ENCODE assay signal across 26 mouse cellular contexts in genomic region chr7:130244545-130244944, GRCm38 (mm10).
DNase-seq lines count a peak whose midpoint lies in the region; ATAC-seq and TF ChIP-seq lines count a peak whose summit lies in the region.
"Had no signal": no experiment of that assay in that cellular context is flagged by ENCODE, and none has a peak within 500 bp of the region (broad histone marks: within the 10 kb centered on the region; RNA-seq: fewer than 3 reads in every experiment).

No protein-coding gene starts in this region.

- peak overlapping the region; percentile 53; the same call in 1 of the 2 replicates for H3K27ac ChIP-seq in hindbrain, embryonic 10.5 days
- H3K27ac ChIP-seq in hindbrain, embryonic 16.5 days (ENCODE audit: low read depth, low read length) = no peak overlapping the region
- peak overlapping the region; percentile 52; the same call in 1 of the 2 replicates for H3K27ac ChIP-seq in lung, embryonic 14.5 days (ENCODE audit: low read depth)
- H3K27ac ChIP-seq in cortical plate, adult 2 months (ENCODE audit: insufficient read depth, low read length) = peak overlapping the region; percentile 49; the same call in 1 of the 2 replicates
- H3K27ac ChIP-seq in stomach, embryonic 16.5 days (ENCODE audit: low read length) = peak overlapping the region; percentile 36; the same call in 1 of the 2 replicates
- H3K27ac ChIP-seq: embryonic facial prominence, embryonic 12.5 days; forebrain, embryonic 12.5 days; heart, embryonic 13.5 days; hindbrain, embryonic 15.5 days; left cerebral cortex, adult 2 months; liver, embryonic 15.5 days; stomach, embryonic 15.5 days had no signal

- no peak for DNase-seq in hindbrain, embryonic 10.5 days (ENCODE audit: low spot score)
- peak; percentile 77 for DNase-seq in lung, embryonic 14.5 days
- no peak for DNase-seq in lung, postnatal 10 days
- DNase-seq in left cerebral cortex, postnatal 25 days (ENCODE audit: low spot score in 2 of 2) = no peak
- DNase-seq: adrenal gland, adult 8-10 months; cerebellum, postnatal 25 days; forebrain, postnatal 0 days; heart, postnatal 10 days; kidney, adult 8-10 months; kidney, postnatal 10 days; midbrain, embryonic 14.5 days; retina, postnatal 1 day; right cerebral cortex, postnatal 14 days; thymus, adult 18-20 months; thymus, postnatal 25 days had no signal

- no peak for TF ChIP-seq CTCF in lung, embryonic 14.5 days (IDR thresholded peaks at IDR 0.05; ENCODE audit: low read depth)
- no peak for TF ChIP-seq CTCF in cortical plate, adult 2 months (IDR thresholded peaks at IDR 0.05; ENCODE audit: extremely low read depth, insufficient read depth, low read length)

- H3K4me1 ChIP-seq in hindbrain, embryonic 10.5 days (replicated peaks) = peaks cover 76% of the 10 kb centered on the region
- peaks cover 9% of the 10 kb centered on the region for H3K4me1 ChIP-seq in hindbrain, embryonic 16.5 days (ENCODE audit: control insufficient read depth, insufficient read depth, low read depth, low read length)
- H3K4me1 ChIP-seq in lung, embryonic 14.5 days (ENCODE audit: insufficient read depth) = peaks cover 38% of the 10 kb centered on the region
- no peaks in the 10 kb centered on the region for H3K4me1 ChIP-seq in cortical plate, adult 2 months (ENCODE audit: control insufficient read depth, insufficient read depth, low read length)
- peaks cover 62% of the 10 kb centered on the region for H3K4me1 ChIP-seq in stomach, embryonic 16.5 days (ENCODE audit: control insufficient read depth, insufficient read depth, low read length)

- H3K27me3 ChIP-seq in hindbrain, embryonic 10.5 days (ENCODE audit: insufficient read depth, poor library complexity, severe bottlenecking) = no peaks in the 10 kb centered on the region
- H3K27me3 ChIP-seq in hindbrain, embryonic 16.5 days (replicated peaks; ENCODE audit: control insufficient read depth, insufficient read depth, low read length) = no peaks in the 10 kb centered on the region
- no peaks in the 10 kb centered on the region for H3K27me3 ChIP-seq in lung, embryonic 14.5 days (ENCODE audit: insufficient read depth, low read length)
- H3K27me3 ChIP-seq in stomach, embryonic 16.5 days (ENCODE audit: control insufficient read depth, insufficient read depth, low read length) = no peaks in the 10 kb centered on the region
- H3K27me3 ChIP-seq: embryonic facial prominence, embryonic 12.5 days; heart, embryonic 13.5 days; hindbrain, embryonic 15.5 days; liver, embryonic 15.5 days; stomach, embryonic 15.5 days had no signal

- TF ChIP-seq POLR2A in cortical plate, adult 2 months (IDR thresholded peaks at IDR 0.05; ENCODE audit: extremely low read depth, insufficient read depth, low read length) = no peak

- H3K9ac ChIP-seq in hindbrain, embryonic 16.5 days (ENCODE audit: low read depth, low read length) = no peak overlapping the region
- H3K9ac ChIP-seq in lung, embryonic 14.5 days = no peak overlapping the region
- no peak overlapping the region for H3K9ac ChIP-seq in stomach, embryonic 16.5 days (ENCODE audit: low read length)
- H3K9ac ChIP-seq: embryonic facial prominence, embryonic 12.5 days; forebrain, embryonic 12.5 days; forebrain, postnatal 0 days; heart, embryonic 13.5 days; hindbrain, embryonic 15.5 days; liver, embryonic 15.5 days; stomach, embryonic 15.5 days had no signal

- ATAC-seq in hindbrain, embryonic 16.5 days = no peak
- peak; percentile 68; the same call in 1 of the 2 replicates for ATAC-seq in lung, embryonic 14.5 days (ENCODE audit: insufficient read depth)
- ATAC-seq in stomach, embryonic 16.5 days (ENCODE audit: insufficient read depth, low FRiP score) = no peak
- ATAC-seq: forebrain, postnatal 0 days had no signal

- no peaks in the 10 kb centered on the region for H3K9me3 ChIP-seq in hindbrain, embryonic 10.5 days
- no peaks in the 10 kb centered on the region for H3K9me3 ChIP-seq in hindbrain, embryonic 16.5 days (ENCODE audit: control insufficient read depth, low read length)
- no peaks in the 10 kb centered on the region for H3K9me3 ChIP-seq in lung, embryonic 14.5 days (ENCODE audit: low read depth, low read length)
- H3K9me3 ChIP-seq in stomach, embryonic 16.5 days (replicated peaks; ENCODE audit: control insufficient read depth, low read length) = no peaks in the 10 kb centered on the region
- H3K9me3 ChIP-seq: embryonic facial prominence, embryonic 12.5 days; forebrain, embryonic 12.5 days; heart, embryonic 13.5 days; hindbrain, embryonic 15.5 days; liver, embryonic 15.5 days; stomach, embryonic 15.5 days had no signal

- 73% methylated on average over 7 of the region's 7 CpGs for WGBS in hindbrain, embryonic 10.5 days
- WGBS in hindbrain, embryonic 16.5 days = 47% methylated on average over 7 of the region's 7 CpGs
- WGBS in lung, embryonic 14.5 days = 37% methylated on average over 7 of the region's 7 CpGs
- 46% methylated on average over 7 of the region's 7 CpGs for WGBS in stomach, embryonic 16.5 days

- H3K36me3 ChIP-seq in hindbrain, embryonic 10.5 days = peaks cover 41% of the 10 kb centered on the region
- no peaks in the 10 kb centered on the region for H3K36me3 ChIP-seq in hindbrain, embryonic 16.5 days (ENCODE audit: control insufficient read depth, insufficient read depth, low read length)
- peaks cover 24% of the 10 kb centered on the region; the same call in 1 of the 2 replicates for H3K36me3 ChIP-seq in lung, embryonic 14.5 days (ENCODE audit: insufficient read depth)
- H3K36me3 ChIP-seq in stomach, embryonic 16.5 days (ENCODE audit: control insufficient read depth, insufficient read depth, low read length) = no peaks in the 10 kb centered on the region
- H3K36me3 ChIP-seq: G1E; hindbrain, embryonic 15.5 days; liver, embryonic 15.5 days; stomach, embryonic 15.5 days had no signal

- H3K4me3 ChIP-seq in hindbrain, embryonic 10.5 days = no peak overlapping the region
- no peak overlapping the region for H3K4me3 ChIP-seq in hindbrain, embryonic 16.5 days (ENCODE audit: low read length)
- no peak overlapping the region for H3K4me3 ChIP-seq in lung, embryonic 14.5 days (ENCODE audit: low read depth, low read length)
- no peak overlapping the region for H3K4me3 ChIP-seq in cortical plate, adult 2 months (ENCODE audit: insufficient read depth, low read length)
- H3K4me3 ChIP-seq in stomach, embryonic 16.5 days (replicated peaks; ENCODE audit: low read length) = no peak overlapping the region
- H3K4me3 ChIP-seq: embryonic facial prominence, embryonic 12.5 days; forebrain, embryonic 12.5 days; heart, embryonic 13.5 days; hindbrain, embryonic 15.5 days; left cerebral cortex, adult 2 months; liver, embryonic 15.5 days; stomach, embryonic 15.5 days had no signal

- intact Hi-C loops in left cerebral cortex, postnatal 25 days (cut with DNase I) = no loop called here

- no peak overlapping the region for H3K4me2 ChIP-seq in hindbrain, embryonic 16.5 days (ENCODE audit: low read length)
- H3K4me2 ChIP-seq in lung, embryonic 14.5 days = 0 out of 2 replicates have a peak overlapping the region, but pooled peaks have one; percentile 16
- H3K4me2 ChIP-seq in stomach, embryonic 16.5 days (ENCODE audit: low read depth, low read length) = peak overlapping the region; percentile 4; the same call in 1 of the 2 replicates
- H3K4me2 ChIP-seq: embryonic facial prominence, embryonic 12.5 days; forebrain, embryonic 12.5 days; heart, embryonic 13.5 days; hindbrain, embryonic 15.5 days; liver, embryonic 15.5 days; stomach, embryonic 15.5 days had no signal
